Mouse (Mus musculus) kidney, postnatal 14 days (tissue): Measurements from ENCODE around the gene Shb.
A peak's percentile ranks its signal among the peaks of the same experiment; 100 is the strongest.
"Not testable (repeated sequence)": the region's sequence is repeated elsewhere in the genome, so short reads cannot be mapped to it uniquely, and the experiment has no call there.

Experiments used
- DNase-seq: peaks from one replicate; pipeline ENCODE4 v3.0.0; 2022; ENCODE audit warnings: mixed read lengths

Gene Shb

GRCm38 (mm10) chr4:45416314-45416713, 116.0 kb downstream of the Shb start:
- DNase-seq, result no peak

GRCm38 (mm10) chr4:45413674-45414338, 118.5 kb downstream of the Shb start:
- DNase-seq, result no peak

GRCm38 (mm10) chr4:45412433-45413192, 119.7 kb downstream of the Shb start:
- DNase-seq, result no peak

GRCm38 (mm10) chr4:45411181-45411790, 121.0 kb downstream of the Shb start:
- DNase-seq, result no peak

- DNase-seq, result peak; percentile 92
Measured at GRCm38 (mm10) chr4:45409270-45409669, 123.0 kb downstream of the Shb start.

- DNase-seq, result peak; percentile 93
Measured at GRCm38 (mm10) chr4:45408427-45409132, 123.7 kb downstream of the Shb start, which contains the start of gene Slc25a51. Gene Slc25a51 (minus strand): TSS chr4:45408766.

- DNase-seq, result peak; percentile 72
Measured at GRCm38 (mm10) chr4:45407703-45408334, 124.5 kb downstream of the Shb start.

- DNase-seq, result no peak
Measured at GRCm38 (mm10) chr4:45407001-45407702, 125.1 kb downstream of the Shb start.

GRCm38 (mm10) chr4:45406397-45406796, 125.9 kb downstream of the Shb start:
- DNase-seq, result no peak

GRCm38 (mm10) chr4:45405315-45405714, 127.0 kb downstream of the Shb start:
- DNase-seq, result peak; percentile 70

GRCm38 (mm10) chr4:45404086-45404485, 128.2 kb downstream of the Shb start:
- no peak for DNase-seq

GRCm38 (mm10) chr4:45403499-45403878, 128.8 kb downstream of the Shb start:
- no peak for DNase-seq

GRCm38 (mm10) chr4:45402878-45403498, 129.3 kb downstream of the Shb start:
- no peak for DNase-seq

GRCm38 (mm10) chr4:45402281-45402680, 130.0 kb downstream of the Shb start:
- DNase-seq, result no peak

GRCm38 (mm10) chr4:45399421-45400210, 132.7 kb downstream of the Shb start:
- DNase-seq, result no peak

GRCm38 (mm10) chr4:45398315-45398714, 134.0 kb downstream of the Shb start:
- DNase-seq, result not testable (repeated sequence)

GRCm38 (mm10) chr4:45396211-45396610, 136.1 kb downstream of the Shb start:
- not testable (repeated sequence) for DNase-seq

GRCm38 (mm10) chr4:45393658-45394057, 138.6 kb downstream of the Shb start:
- DNase-seq, result no peak

- DNase-seq, result no peak
Measured at GRCm38 (mm10) chr4:45392994-45393393, 139.3 kb downstream of the Shb start.

- DNase-seq, result no peak
Measured at GRCm38 (mm10) chr4:45392572-45392971, 139.7 kb downstream of the Shb start.

GRCm38 (mm10) chr4:45392099-45392498, 140.2 kb downstream of the Shb start:
- DNase-seq, result no peak
